Mouse (Mus musculus): Measurements from ENCODE around the gene Sp100. TPM values are rescaled to one million over a fixed set of nuclear protein-coding genes. Genes with fewer than 3 reads are reported as not detected.
"Not testable (repeated sequence)": the region's sequence is repeated elsewhere in the genome, so short reads cannot be mapped to it uniquely, and the experiment has no call there.

The Sp100 gene
- 10.2 TPM in 2 replicates for polyA plus RNA-seq (2015; fragmentation: Nextera tagmentation; extraction: Ambion mirVana)

GRCm38 (mm10) chr1:85649881-85650280 lies at the start of gene Sp100:
TSS of gene Sp100 (plus strand) at chr1:85649988.
- WGBS, result 46% methylated on average over 5 of the region's 6 CpGs
- DNase-seq (ENCODE audit: low spot score); H3K4me1 ChIP-seq (ENCODE audit: insufficient read depth, low read depth, low read length); ATAC-seq; H3K27ac ChIP-seq (ENCODE audit: low read length); H3K27me3 ChIP-seq (replicated peaks; ENCODE audit: insufficient read depth, low read length); H3K9ac ChIP-seq (replicated peaks; ENCODE audit: low read depth); H3K36me3 ChIP-seq (ENCODE audit: insufficient read depth, low read length); H3K9me3 ChIP-seq (ENCODE audit: low read length): not testable (repeated sequence)
- H3K4me2 ChIP-seq (replicated peaks; ENCODE audit: low read depth, low read length), result peak within 1 kb of the TSS; percentile 35
- 0 out of 2 replicates have a peak within 1 kb of the TSS, but pooled peaks have one; percentile 5 for H3K4me3 ChIP-seq (ENCODE audit: low read depth, low read length)

GRCm38 (mm10) chr1:85600078-85600477 lies 49.7 kb upstream of the Sp100 start, which contains the start of gene Sp140:
TSS of gene Sp140 (plus strand) at chr1:85600378.
- H3K27me3 ChIP-seq (replicated peaks; ENCODE audit: insufficient read depth, low read length); H3K9me3 ChIP-seq (ENCODE audit: low read length); H3K9ac ChIP-seq (replicated peaks; ENCODE audit: low read depth); DNase-seq (ENCODE audit: low spot score); H3K36me3 ChIP-seq (ENCODE audit: insufficient read depth, low read length); ATAC-seq; H3K4me3 ChIP-seq (ENCODE audit: low read depth, low read length); H3K27ac ChIP-seq (ENCODE audit: low read length); H3K4me1 ChIP-seq (ENCODE audit: insufficient read depth, low read depth, low read length): not testable (repeated sequence)
- H3K4me2 ChIP-seq (replicated peaks; ENCODE audit: low read depth, low read length), result peak within 1 kb of the TSS; percentile 36; the same call in 1 of the 2 replicates
- no CpG with 5 or more reads among the region's 5 CpGs for WGBS

- peak; percentile 10 for DNase-seq (ENCODE audit: low spot score)
Observed at GRCm38 (mm10) chr1:85600794-85601193, 49.0 kb upstream of the Sp100 start.

GRCm38 (mm10) chr1:85604341-85604740 lies 45.4 kb upstream of the Sp100 start:
- H3K36me3 ChIP-seq (ENCODE audit: insufficient read depth, low read length); DNase-seq (ENCODE audit: low spot score); H3K9me3 ChIP-seq (ENCODE audit: low read length); H3K4me3 ChIP-seq (ENCODE audit: low read depth, low read length); H3K9ac ChIP-seq (replicated peaks; ENCODE audit: low read depth); H3K4me2 ChIP-seq (replicated peaks; ENCODE audit: low read depth, low read length); H3K4me1 ChIP-seq (ENCODE audit: insufficient read depth, low read depth, low read length); H3K27me3 ChIP-seq (replicated peaks; ENCODE audit: insufficient read depth, low read length); ATAC-seq; H3K27ac ChIP-seq (ENCODE audit: low read length): not testable (repeated sequence)
- WGBS, result no CpG with 5 or more reads among the region's 1 CpGs

More at GRCm38 (mm10) chr1:85600794-85601193, 49.0 kb upstream of the Sp100 start:
- not testable (repeated sequence) for H3K9me3 ChIP-seq (ENCODE audit: low read length); ATAC-seq; H3K4me1 ChIP-seq (ENCODE audit: insufficient read depth, low read depth, low read length); H3K27ac ChIP-seq (ENCODE audit: low read length); H3K36me3 ChIP-seq (ENCODE audit: insufficient read depth, low read length); H3K9ac ChIP-seq (replicated peaks; ENCODE audit: low read depth); H3K4me3 ChIP-seq (ENCODE audit: low read depth, low read length); H3K27me3 ChIP-seq (replicated peaks; ENCODE audit: insufficient read depth, low read length)
- 55% methylated on average over 4 of the region's 4 CpGs for WGBS
- H3K4me2 ChIP-seq (replicated peaks; ENCODE audit: low read depth, low read length), result peak overlapping the region; percentile 36; the same call in 1 of the 2 replicates

GRCm38 (mm10) chr1:85608361-85608760 lies 41.4 kb upstream of the Sp100 start:
- not testable (repeated sequence) for H3K4me3 ChIP-seq (ENCODE audit: low read depth, low read length); H3K36me3 ChIP-seq (ENCODE audit: insufficient read depth, low read length); H3K9me3 ChIP-seq (ENCODE audit: low read length); H3K4me2 ChIP-seq (replicated peaks; ENCODE audit: low read depth, low read length); ATAC-seq; H3K4me1 ChIP-seq (ENCODE audit: insufficient read depth, low read depth, low read length); H3K27ac ChIP-seq (ENCODE audit: low read length); H3K27me3 ChIP-seq (replicated peaks; ENCODE audit: insufficient read depth, low read length); DNase-seq (ENCODE audit: low spot score); H3K9ac ChIP-seq (replicated peaks; ENCODE audit: low read depth)
- WGBS, result 78% methylated on average over 3 of the region's 4 CpGs

GRCm38 (mm10) chr1:85610581-85610980 lies 39.2 kb upstream of the Sp100 start:
- DNase-seq (ENCODE audit: low spot score), result not testable (repeated sequence)

GRCm38 (mm10) chr1:85615096-85615495 lies 34.7 kb upstream of the Sp100 start:
- H3K9ac ChIP-seq (replicated peaks; ENCODE audit: low read depth); H3K27ac ChIP-seq (ENCODE audit: low read length); H3K27me3 ChIP-seq (replicated peaks; ENCODE audit: insufficient read depth, low read length); H3K36me3 ChIP-seq (ENCODE audit: insufficient read depth, low read length); H3K4me2 ChIP-seq (replicated peaks; ENCODE audit: low read depth, low read length); DNase-seq (ENCODE audit: low spot score); H3K4me1 ChIP-seq (ENCODE audit: insufficient read depth, low read depth, low read length); ATAC-seq; H3K4me3 ChIP-seq (ENCODE audit: low read depth, low read length); H3K9me3 ChIP-seq (ENCODE audit: low read length): not testable (repeated sequence)
- WGBS, result 92% methylated on average over 3 of the region's 3 CpGs

More at GRCm38 (mm10) chr1:85610581-85610980, 39.2 kb upstream of the Sp100 start:
- not testable (repeated sequence) for H3K4me1 ChIP-seq (ENCODE audit: insufficient read depth, low read depth, low read length); H3K4me2 ChIP-seq (replicated peaks; ENCODE audit: low read depth, low read length); H3K36me3 ChIP-seq (ENCODE audit: insufficient read depth, low read length); ATAC-seq; H3K9ac ChIP-seq (replicated peaks; ENCODE audit: low read depth); H3K27me3 ChIP-seq (replicated peaks; ENCODE audit: insufficient read depth, low read length); H3K9me3 ChIP-seq (ENCODE audit: low read length); H3K4me3 ChIP-seq (ENCODE audit: low read depth, low read length); H3K27ac ChIP-seq (ENCODE audit: low read length)
- WGBS, result no CpG with 5 or more reads among the region's 4 CpGs

GRCm38 (mm10) chr1:85615819-85616218 lies 34.0 kb upstream of the Sp100 start:
- H3K4me2 ChIP-seq (replicated peaks; ENCODE audit: low read depth, low read length); DNase-seq (ENCODE audit: low spot score); H3K9ac ChIP-seq (replicated peaks; ENCODE audit: low read depth); H3K4me1 ChIP-seq (ENCODE audit: insufficient read depth, low read depth, low read length); ATAC-seq; H3K4me3 ChIP-seq (ENCODE audit: low read depth, low read length); H3K9me3 ChIP-seq (ENCODE audit: low read length); H3K27me3 ChIP-seq (replicated peaks; ENCODE audit: insufficient read depth, low read length); H3K27ac ChIP-seq (ENCODE audit: low read length); H3K36me3 ChIP-seq (ENCODE audit: insufficient read depth, low read length): not testable (repeated sequence)
- 49% methylated on average over 3 of the region's 3 CpGs for WGBS

GRCm38 (mm10) chr1:85617161-85617560 lies 32.6 kb upstream of the Sp100 start:
- not testable (repeated sequence) for H3K4me3 ChIP-seq (ENCODE audit: low read depth, low read length); H3K9me3 ChIP-seq (ENCODE audit: low read length); DNase-seq (ENCODE audit: low spot score); H3K4me2 ChIP-seq (replicated peaks; ENCODE audit: low read depth, low read length); H3K27ac ChIP-seq (ENCODE audit: low read length); ATAC-seq; H3K9ac ChIP-seq (replicated peaks; ENCODE audit: low read depth); H3K36me3 ChIP-seq (ENCODE audit: insufficient read depth, low read length); H3K4me1 ChIP-seq (ENCODE audit: insufficient read depth, low read depth, low read length); H3K27me3 ChIP-seq (replicated peaks; ENCODE audit: insufficient read depth, low read length)
- WGBS, result 53% methylated on average over 4 of the region's 5 CpGs

GRCm38 (mm10) chr1:85618689-85619088 lies 31.1 kb upstream of the Sp100 start:
- not testable (repeated sequence) for H3K9ac ChIP-seq (replicated peaks; ENCODE audit: low read depth); H3K36me3 ChIP-seq (ENCODE audit: insufficient read depth, low read length); H3K27ac ChIP-seq (ENCODE audit: low read length); H3K4me1 ChIP-seq (ENCODE audit: insufficient read depth, low read depth, low read length); H3K4me2 ChIP-seq (replicated peaks; ENCODE audit: low read depth, low read length); ATAC-seq; DNase-seq (ENCODE audit: low spot score); H3K4me3 ChIP-seq (ENCODE audit: low read depth, low read length); H3K9me3 ChIP-seq (ENCODE audit: low read length); H3K27me3 ChIP-seq (replicated peaks; ENCODE audit: insufficient read depth, low read length)
- WGBS, result 20% methylated on average over 1 of the region's 1 CpGs
